Mouse (Mus musculus) stomach, adult 2 months (tissue): ENCODE measurements around the gene Lysmd1. TPM values are rescaled to one million over a fixed set of nuclear protein-coding genes. Genes with fewer than 3 reads are reported as not detected.

ENCODE experiments used
- polyA plus RNA-seq: library from polyadenylated mRNA; depleted of rRNA; stranded (reverse); fragments of >200 nt; gene quantifications from 2 replicates; pipeline ENCODE4 v1.2.3, GENCODE M21; 2012; rRNA removed

Lysmd1 gene
- 2.4 and 2.5 TPM in 2 replicates for polyA plus RNA-seq

DNA sequence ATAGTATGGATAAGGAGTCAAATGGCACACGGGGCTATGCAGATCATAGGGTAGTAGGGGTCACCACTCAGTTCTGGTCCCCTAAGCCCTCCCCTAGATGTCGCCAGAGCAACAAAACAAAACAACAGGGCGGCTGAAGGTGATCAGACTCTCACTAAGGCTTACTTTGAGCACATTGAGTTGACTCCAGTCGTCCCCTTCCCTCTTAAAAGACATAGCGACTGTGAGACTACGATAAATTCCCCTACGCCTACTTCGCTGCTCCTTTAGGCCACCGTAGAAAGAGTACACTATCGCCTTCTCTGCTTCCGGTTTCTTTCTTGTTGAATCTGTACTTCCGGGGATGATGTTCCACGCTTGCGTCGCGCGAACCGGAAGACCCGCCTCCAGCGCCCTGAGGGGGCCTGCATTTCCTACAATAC is at the start of gene Lysmd1, which contains the start of gene Scnm1:
Gene Lysmd1, plus strand, starts transcription at position 409 of the 422 bp plus-strand sequence.
Gene Scnm1, minus strand, starts transcription at position 332 of the 422 bp plus-strand sequence.

DNA sequence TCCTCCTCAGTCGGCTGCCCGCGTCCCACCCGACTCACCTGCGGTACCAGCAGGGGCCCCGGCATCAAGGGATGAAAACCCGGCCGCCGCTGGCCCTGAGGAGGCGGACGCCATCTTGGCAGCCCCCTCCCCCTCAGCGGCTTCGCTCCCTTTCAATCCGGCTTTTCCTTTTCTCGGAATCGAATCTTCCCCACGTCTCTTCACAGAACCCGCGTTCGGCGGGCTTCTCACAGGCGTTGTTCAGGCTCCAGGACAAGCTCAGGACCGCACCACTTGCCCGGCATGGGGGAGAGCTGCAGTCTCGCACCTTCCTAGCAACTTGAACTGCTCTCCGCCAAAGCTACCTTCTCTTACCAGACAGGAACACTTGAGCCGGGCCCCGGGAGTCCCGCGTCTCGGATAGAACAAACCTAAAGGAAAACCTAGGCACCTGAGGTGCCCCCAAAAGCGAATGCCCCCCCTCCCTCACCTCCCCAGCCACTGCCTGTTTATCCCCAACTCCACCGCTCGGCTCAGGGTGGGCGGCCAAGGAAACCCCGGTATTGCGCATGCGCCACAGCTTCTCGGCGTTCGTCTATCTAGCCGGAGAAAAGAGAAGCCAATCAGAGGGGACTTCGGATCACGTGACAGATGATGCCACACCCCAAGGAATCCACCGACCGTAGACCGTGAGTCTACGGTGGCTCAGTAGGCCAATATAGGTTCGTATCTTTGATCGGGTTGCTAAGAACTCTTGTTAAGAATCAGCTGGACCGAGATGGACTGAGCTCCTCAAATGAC is 27.4 kb upstream of the Lysmd1 start, which contains the start of gene Pip5k1a:
Gene Pip5k1a, minus strand, starts transcription at position 593 of the 780 bp plus-strand sequence.

DNA sequence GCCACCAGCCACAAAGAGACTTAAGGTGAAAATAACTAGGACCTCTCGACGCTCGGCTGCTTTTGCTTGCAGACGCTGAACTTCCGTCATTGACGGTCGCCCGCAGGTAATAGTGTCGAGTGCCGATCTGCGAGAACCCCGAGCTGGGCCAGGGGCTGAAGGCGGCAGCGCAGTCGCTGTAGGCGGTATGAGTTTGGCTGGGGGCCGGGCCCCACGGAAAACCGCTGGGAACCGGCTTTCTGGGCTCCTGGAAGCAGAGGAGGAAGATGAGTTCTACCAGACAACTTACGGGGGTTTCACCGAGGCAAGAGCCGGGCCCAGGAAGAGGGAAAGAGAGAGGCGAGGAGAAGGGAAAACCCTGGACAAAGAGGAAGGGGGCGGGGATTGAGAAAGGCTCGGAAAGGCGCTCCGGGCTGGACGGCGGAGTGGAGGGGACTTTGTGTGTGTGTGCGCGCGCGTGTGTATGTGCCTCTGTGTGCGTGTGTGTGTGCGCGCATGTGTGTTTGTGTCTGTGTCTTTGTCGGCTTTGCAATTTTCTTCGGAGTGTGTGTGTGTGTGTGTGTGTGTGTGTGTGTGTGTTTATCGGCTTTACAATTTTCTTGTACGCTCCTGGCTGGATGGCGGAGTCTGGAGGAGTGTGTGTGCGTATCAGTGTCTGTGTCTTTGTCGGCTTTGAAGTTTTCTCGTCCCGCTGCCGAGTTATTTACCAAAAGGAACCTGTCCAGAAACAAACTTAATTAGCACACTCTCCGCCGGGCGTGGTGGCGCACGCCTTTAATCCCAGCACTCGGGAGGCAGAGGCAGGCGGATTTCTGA is 22.8 kb upstream of the Lysmd1 start, which contains the start of gene Vps72:
Gene Vps72, plus strand, starts transcription at position 112 of the 816 bp plus-strand sequence.

DNA sequence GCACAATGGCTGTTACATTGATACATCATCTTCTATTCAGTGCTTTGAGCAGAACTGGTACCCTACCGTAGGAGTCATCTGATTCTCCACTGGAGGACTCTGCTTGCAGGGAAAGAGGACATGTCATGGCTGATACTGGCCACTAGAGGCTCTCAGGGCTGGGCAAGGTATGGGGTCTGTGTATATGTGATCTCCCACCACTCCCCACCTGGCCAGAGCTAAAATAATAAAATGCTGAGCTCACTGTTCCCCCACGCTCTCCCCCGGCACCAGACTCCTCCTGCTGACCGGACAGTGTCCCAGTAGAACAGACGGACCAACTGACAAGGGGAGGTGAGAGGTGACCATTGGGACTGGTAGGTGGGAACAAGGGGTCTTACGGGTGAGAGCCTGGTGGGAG is 9.6 kb upstream of the Lysmd1 start, which contains the start of gene Tmod4:
Gene Tmod4, plus strand, starts transcription at position 231 of the 400 bp plus-strand sequence.

DNA sequence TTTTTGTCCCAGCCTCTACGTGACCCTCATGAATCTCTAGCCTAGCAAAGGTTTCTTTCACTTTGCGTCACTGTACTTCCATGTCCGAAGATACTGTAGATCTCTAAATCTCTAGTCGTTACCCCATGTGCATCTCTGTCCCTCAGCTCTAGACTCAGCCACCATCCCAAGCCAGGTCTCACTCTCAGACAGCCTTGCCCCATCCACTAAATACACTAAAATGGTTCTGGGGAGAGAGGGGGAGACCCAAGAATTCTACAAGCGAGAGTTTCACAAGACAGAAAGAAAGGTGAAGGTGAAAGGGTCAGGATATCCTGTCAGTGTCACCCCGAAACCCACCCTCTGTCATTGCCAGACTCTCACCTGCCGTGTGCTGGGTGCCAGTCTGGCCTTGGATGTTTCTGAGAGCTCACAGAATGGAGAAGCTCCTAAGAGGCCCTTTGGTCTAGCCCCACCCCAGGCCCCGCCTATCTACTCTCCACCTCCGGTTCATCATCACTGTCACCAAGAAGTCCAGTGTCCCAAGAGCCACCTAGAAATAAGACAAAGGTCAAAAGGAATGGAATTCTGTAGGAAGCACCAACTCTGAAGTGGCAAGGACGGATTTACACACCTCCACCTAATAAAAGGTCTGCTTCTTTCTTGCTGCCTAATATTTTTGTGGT is 8.2 kb downstream of the Lysmd1 start, which contains the start of gene Tnfaip8l2:
Gene Tnfaip8l2, minus strand, starts transcription at position 409 of the 665 bp plus-strand sequence.

DNA sequence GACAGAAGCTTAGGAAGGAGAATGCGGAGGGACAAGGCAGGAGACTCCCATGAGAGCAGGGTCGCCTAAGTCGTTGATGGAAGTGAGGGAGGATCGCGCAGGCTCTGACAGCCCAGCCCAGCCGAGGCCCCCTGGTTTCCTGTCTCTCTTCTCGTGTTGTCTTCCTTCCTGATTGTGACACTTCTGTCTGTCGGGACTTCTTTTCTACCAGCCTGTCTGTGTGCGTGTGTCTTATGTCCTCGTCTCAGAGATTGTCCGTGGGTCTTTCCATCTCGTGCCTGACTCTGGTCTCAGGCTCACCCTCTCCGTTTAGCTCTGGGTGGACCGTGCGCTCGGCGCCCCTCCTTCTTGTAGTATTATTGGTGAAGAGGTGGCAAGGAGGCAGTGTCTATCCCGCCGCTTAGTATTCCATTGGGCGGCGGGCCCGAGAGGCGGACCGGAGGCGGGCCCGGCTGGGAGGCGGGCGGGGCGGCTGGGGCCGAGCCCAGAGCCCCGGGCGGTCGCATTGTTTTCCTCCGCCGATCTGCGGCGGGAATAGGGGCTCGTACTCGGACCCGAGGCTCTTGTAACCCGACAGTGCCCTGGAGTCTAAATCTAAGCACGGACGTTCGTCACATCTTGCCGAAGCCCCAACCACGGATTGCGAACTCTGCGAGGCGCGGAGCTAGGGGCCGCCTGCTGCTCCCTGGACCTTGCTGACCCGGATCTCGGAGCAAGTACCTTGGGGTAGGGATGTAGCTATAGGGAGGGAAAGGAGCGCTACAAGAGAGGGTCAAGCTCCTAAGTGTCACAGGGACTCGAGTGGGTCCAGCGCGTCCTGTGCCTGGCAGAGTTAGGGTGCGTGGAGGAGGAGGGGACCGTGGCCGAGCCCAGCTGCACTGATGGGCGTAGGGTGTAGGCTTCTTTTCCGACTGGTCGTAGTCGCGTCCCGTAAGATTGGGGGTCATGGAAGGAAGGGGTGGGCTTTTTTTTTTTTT is 26.4 kb downstream of the Lysmd1 start, which contains the start of gene Sema6c:
Gene Sema6c, plus strand, starts transcription at position 471 of the 977 bp plus-strand sequence.

Other genes starting within 250 kb of the Lysmd1 start
- 83.0 and 143 TPM in 2 replicates for gene Psmb4, start 247.1 kb upstream of the Lysmd1 start, polyA plus RNA-seq
- gene Selenbp1, start 201.0 kb upstream of the Lysmd1 start, polyA plus RNA-seq, result 49.6 and 61.7 TPM in 2 replicates
- 4.1 and 4.3 TPM in 2 replicates for gene Rfx5, start 180.0 kb upstream of the Lysmd1 start, polyA plus RNA-seq
- 8.6 and 9.2 TPM in 2 replicates for gene Pi4kb, start 159.4 kb upstream of the Lysmd1 start, polyA plus RNA-seq
- 10.5 and 12.5 TPM in 2 replicates for gene Zfp687, start 118.6 kb upstream of the Lysmd1 start, polyA plus RNA-seq
- gene Psmd4, start 91.5 kb upstream of the Lysmd1 start, polyA plus RNA-seq, result 44.5 and 46.3 TPM in 2 replicates
- gene Pip5k1a, start 27.2 kb upstream of the Lysmd1 start, polyA plus RNA-seq, result 6.3 and 7.3 TPM in 2 replicates
- 31.7 and 34.4 TPM in 2 replicates for gene Vps72, start 23.1 kb upstream of the Lysmd1 start, polyA plus RNA-seq
- gene Tmod4, start 9.6 kb upstream of the Lysmd1 start, polyA plus RNA-seq, result 0.68 and 1.2 TPM in 2 replicates
- 10.4 and 15.6 TPM in 2 replicates for gene Scnm1, start 77 bp upstream of the Lysmd1 start, polyA plus RNA-seq
- gene Tnfaip8l2, start 8.3 kb downstream of the Lysmd1 start, polyA plus RNA-seq, result 1.6 and 5.7 TPM in 2 replicates
- gene Sema6c, start 26.4 kb downstream of the Lysmd1 start, polyA plus RNA-seq, result 4.5 and 6.8 TPM in 2 replicates
- gene Gabpb2, start 83.8 kb downstream of the Lysmd1 start, polyA plus RNA-seq, result 1.8 and 2.6 TPM in 2 replicates
- 33.6 and 48.9 TPM in 2 replicates for gene Cdc42se1, start 94.6 kb downstream of the Lysmd1 start, polyA plus RNA-seq
- 5.1 and 6.1 TPM in 2 replicates for gene Mllt11, start 98.1 kb downstream of the Lysmd1 start, polyA plus RNA-seq
- 0.43 and 0.90 TPM in 2 replicates for gene Gm128, start 107.5 kb downstream of the Lysmd1 start, polyA plus RNA-seq
- gene Bnipl, start 117.1 kb downstream of the Lysmd1 start, polyA plus RNA-seq, result 7.9 and 8.0 TPM in 2 replicates
- gene Mindy1, start 147.3 kb downstream of the Lysmd1 start, polyA plus RNA-seq, result 58.1 and 69.6 TPM in 2 replicates
- 5.5 and 7.9 TPM in 2 replicates for gene Prune1, start 148.0 kb downstream of the Lysmd1 start, polyA plus RNA-seq
- gene Anxa9, start 173.1 kb downstream of the Lysmd1 start, polyA plus RNA-seq, result 7.4 and 10.1 TPM in 2 replicates
- gene Cers2, start 180.7 kb downstream of the Lysmd1 start, polyA plus RNA-seq, result 17.4 and 19.9 TPM in 2 replicates
- 2.4 and 3.3 TPM in 2 replicates for gene Setdb1, start 223.1 kb downstream of the Lysmd1 start, polyA plus RNA-seq